Mouse (Mus musculus) hindbrain, embryonic 14.5 days (tissue): ENCODE results near the gene Abca5. TPM values are rescaled to one million over a fixed set of nuclear protein-coding genes. Genes with fewer than 3 reads are reported as not detected.
A peak's percentile ranks its signal among the peaks of the same experiment; 100 is the strongest.
"Not testable (repeated sequence)": the region's sequence is repeated elsewhere in the genome, so short reads cannot be mapped to it uniquely, and the experiment has no call there.

Experiments used
- ATAC-seq: fragments of 200-750 bp; cut with Nextera tagmentation; 2 replicates; pipeline ENCODE4 v1.8.0; 2017; ENCODE audit warnings: moderate number of reproducible peaks, mild to moderate bottlenecking, moderate TSS enrichment, moderate library complexity; ENCODE audit not compliant: low FRiP score
- DNase-seq: peaks from one replicate; pipeline ENCODE4 v3.0.0-alpha.2; 2015; ENCODE audit warnings: low spot score
- H3K27ac ChIP-seq: fragments of 300-500 bp; sonication (generic); 2 replicates; pipeline ENCODE4 v1.5.1; 2014; ENCODE audit warnings: mild to moderate bottlenecking, moderate library complexity
- H3K27me3 ChIP-seq: fragments of 300-500 bp; sonication (generic); 2 replicates; pipeline ENCODE4 v1.6.1; 2014; ENCODE audit warnings: mild to moderate bottlenecking, low read length, mixed read lengths; ENCODE audit not compliant: control insufficient read depth, insufficient read depth
- H3K36me3 ChIP-seq: fragments of 300-500 bp; sonication (generic); replicated peaks from 2 replicates; pipeline ENCODE4 v1.6.1; 2014; ENCODE audit not compliant: control insufficient read depth, insufficient read depth
- H3K4me1 ChIP-seq: fragments of 300-500 bp; sonication (generic); replicated peaks from 2 replicates; pipeline ENCODE4 v1.6.1; 2014; ENCODE audit warnings: antibody characterized with exemption, low read length, mixed read lengths; ENCODE audit not compliant: control insufficient read depth, insufficient read depth
- H3K4me2 ChIP-seq: fragments of 300-500 bp; sonication (generic); replicated peaks from 2 replicates; pipeline ENCODE4 v1.6.1; 2014; ENCODE audit warnings: mild to moderate bottlenecking, moderate library complexity
- H3K4me3 ChIP-seq: fragments of 300-500 bp; sonication (generic); replicated peaks from 2 replicates; pipeline ENCODE4 v1.5.1; 2014; ENCODE audit warnings: mild to moderate bottlenecking, low read length
- H3K9ac ChIP-seq: fragments of 300-500 bp; sonication (generic); 2 replicates; pipeline ENCODE4 v1.6.1; 2014
- H3K9me3 ChIP-seq: fragments of 300-500 bp; sonication (generic); 2 replicates; pipeline ENCODE4 v1.6.1; 2016; ENCODE audit warnings: low read length; ENCODE audit not compliant: control insufficient read depth
- WGBS: fragments of 180-500 bp; shearing (Covaris S2); extraction: QIAGEN DNeasy Blood & Tissue Kit; methylation state at CpG from one replicate; pipeline ENCODE4 v1.1.7; 2014; 5-methylcytosine and 5-hydroxymethylcytosine counted together
- polyA plus RNA-seq: library from polyadenylated mRNA; unstranded; fragments of >200 nt; fragmentation: Nextera tagmentation; extraction: Ambion mirVana; gene quantifications from 2 replicates; pipeline ENCODE4 v1.2.1, GENCODE M21; 2014

Gene Abca5
- polyA plus RNA-seq, 1 experiment from 2014 or later, result 15.7 TPM

- no peak overlapping the region for H3K27ac ChIP-seq
- H3K9me3 ChIP-seq, result no peaks in the 10 kb centered on the region
- no peak for DNase-seq
- no peak overlapping the region for H3K4me2 ChIP-seq
- H3K36me3 ChIP-seq, result no peaks in the 10 kb centered on the region
- no peaks in the 10 kb centered on the region; the same call in 1 of the 2 replicates for H3K27me3 ChIP-seq
- no peak overlapping the region for H3K9ac ChIP-seq
- H3K4me3 ChIP-seq, result no peak overlapping the region
- no peak for ATAC-seq
- no peaks in the 10 kb centered on the region for H3K4me1 ChIP-seq
- 95% methylated on average over 13 of the region's 13 CpGs for WGBS
Observed at GRCm38 (mm10) chr11:110367638-110368037, 30.1 kb upstream of the Abca5 start.

- H3K4me1 ChIP-seq, result no peaks in the 10 kb centered on the region
- no peaks in the 10 kb centered on the region for H3K36me3 ChIP-seq
- no peak overlapping the region for H3K4me3 ChIP-seq
- WGBS, result 80% methylated on average over 3 of the region's 3 CpGs
- ATAC-seq (no peak), DNase-seq (no peak)
- no peak overlapping the region for H3K9ac ChIP-seq
- no peak overlapping the region for H3K27ac ChIP-seq
- H3K9me3 ChIP-seq, result no peaks in the 10 kb centered on the region
- H3K27me3 ChIP-seq, result no peaks in the 10 kb centered on the region; the same call in 1 of the 2 replicates
- H3K4me2 ChIP-seq, result no peak overlapping the region
Observed at GRCm38 (mm10) chr11:110366902-110367301, 29.4 kb upstream of the Abca5 start.

- peak; percentile 49 for DNase-seq
- H3K27ac ChIP-seq, result no peak overlapping the region
- no peak overlapping the region for H3K9ac ChIP-seq
- no peaks in the 10 kb centered on the region; the same call in 1 of the 2 replicates for H3K27me3 ChIP-seq
- no peak overlapping the region for H3K4me2 ChIP-seq
- no peak overlapping the region for H3K4me3 ChIP-seq
- H3K9me3 ChIP-seq, result no peaks in the 10 kb centered on the region
- WGBS, result 75% methylated on average over 3 of the region's 3 CpGs
- no peaks in the 10 kb centered on the region for H3K4me1 ChIP-seq
- no peak for ATAC-seq
- no peaks in the 10 kb centered on the region for H3K36me3 ChIP-seq
Observed at GRCm38 (mm10) chr11:110365016-110365415, 27.5 kb upstream of the Abca5 start.

GRCm38 (mm10) chr11:110357756-110358551, 20.4 kb upstream of the Abca5 start:
- H3K4me2 ChIP-seq, result no peak overlapping the region
- H3K27ac ChIP-seq, result no peak overlapping the region
- no peaks in the 10 kb centered on the region for H3K36me3 ChIP-seq
- WGBS, result 77% methylated on average over 16 of the region's 16 CpGs
- H3K9ac ChIP-seq, result no peak overlapping the region
- ATAC-seq (no peak), DNase-seq (peak; percentile 38)
- no peaks in the 10 kb centered on the region for H3K4me1 ChIP-seq
- H3K4me3 ChIP-seq, result no peak overlapping the region
- no peaks in the 10 kb centered on the region; the same call in 1 of the 2 replicates for H3K9me3 ChIP-seq
- H3K27me3 ChIP-seq, result no peaks in the 10 kb centered on the region

- H3K4me1 ChIP-seq, H3K4me3 ChIP-seq, DNase-seq, H3K4me2 ChIP-seq, H3K9ac ChIP-seq, H3K27me3 ChIP-seq, ATAC-seq, H3K27ac ChIP-seq, H3K36me3 ChIP-seq, H3K9me3 ChIP-seq: not testable (repeated sequence)
- WGBS, result 79% methylated on average over 9 of the region's 9 CpGs
Observed at GRCm38 (mm10) chr11:110355131-110355530, 17.6 kb upstream of the Abca5 start.

GRCm38 (mm10) chr11:110354261-110354660, 16.7 kb upstream of the Abca5 start:
- no peak for ATAC-seq
- Histone ChIP-seq H3K4me2 (no peak overlapping the region), H3K9ac (no peak overlapping the region), H3K27ac (no peak overlapping the region), H3K9me3 (no peaks in the 10 kb centered on the region; the same call in 1 of the 2 replicates), H3K27me3 (no peaks in the 10 kb centered on the region), H3K4me3 (no peak overlapping the region), H3K36me3 (no peaks in the 10 kb centered on the region), H3K4me1 (no peaks in the 10 kb centered on the region)
- no peak for DNase-seq
- 85% methylated on average over 9 of the region's 9 CpGs for whole genome bisulfite sequencing

GRCm38 (mm10) chr11:110348170-110348569, 10.7 kb upstream of the Abca5 start:
- H3K4me3 ChIP-seq, result no peak overlapping the region
- no peaks in the 10 kb centered on the region for H3K27me3 ChIP-seq
- no peak overlapping the region for H3K4me2 ChIP-seq
- no peaks in the 10 kb centered on the region for H3K4me1 ChIP-seq
- DNase-seq, result no peak
- no peak overlapping the region for H3K27ac ChIP-seq
- H3K36me3 ChIP-seq, result no peaks in the 10 kb centered on the region
- no peak overlapping the region for H3K9ac ChIP-seq
- 85% methylated on average over 2 of the region's 2 CpGs for WGBS
- H3K9me3 ChIP-seq, result no peaks in the 10 kb centered on the region
- ATAC-seq, result no peak

GRCm38 (mm10) chr11:110347768-110348167, 10.3 kb upstream of the Abca5 start:
- 72% methylated on average over 6 of the region's 6 CpGs for WGBS
- DNase-seq (no peak), ATAC-seq (no peak)
- Histone ChIP-seq H3K9ac (no peak overlapping the region), H3K4me2 (no peak overlapping the region), H3K27ac (no peak overlapping the region), H3K4me1 (no peaks in the 10 kb centered on the region), H3K27me3 (no peaks in the 10 kb centered on the region), H3K36me3 (no peaks in the 10 kb centered on the region), H3K9me3 (no peaks in the 10 kb centered on the region), H3K4me3 (no peak overlapping the region)

- H3K27me3 ChIP-seq, result no peaks in the 10 kb centered on the region
- H3K4me1 ChIP-seq, result no peaks in the 10 kb centered on the region
- DNase-seq, result peak; percentile 51
- peak overlapping the region; percentile 77; the same call in 1 of the 2 replicates for H3K27ac ChIP-seq
- peak overlapping the region; percentile 60 for H3K4me2 ChIP-seq
- peak overlapping the region; percentile 76 for H3K4me3 ChIP-seq
- peak overlapping the region; percentile 82 for H3K9ac ChIP-seq
- H3K9me3 ChIP-seq, result no peaks in the 10 kb centered on the region
- under 1% methylated on average over 18 of the region's 18 CpGs for WGBS
- peak; percentile 71 for ATAC-seq
- H3K36me3 ChIP-seq, result no peaks in the 10 kb centered on the region
Observed at GRCm38 (mm10) chr11:110336814-110337288, 665 bp downstream of the Abca5 start.
